Mouse (Mus musculus): ENCODE measurements around the gene Hpn. TPM values are rescaled to one million over a fixed set of nuclear protein-coding genes. Genes with fewer than 3 reads are reported as not detected.

The Hpn gene
- polyA plus RNA-seq, 1 experiment, result 9.4 TPM

GRCm38 (mm10) chr7:31139765-31140164, 24.7 kb upstream of the Hpn start:
- H3K4me3 ChIP-seq (replicated peaks; ENCODE audit: insufficient read depth, low read depth, low read length), result no peak overlapping the region
- no peak overlapping the region for H3K27ac ChIP-seq (ENCODE audit: insufficient read depth, low read length)
- H3K27me3 ChIP-seq (ENCODE audit: control insufficient read depth, insufficient read depth, low read length), result no peaks in the 10 kb centered on the region
- 37% methylated on average over 5 of the region's 5 CpGs for WGBS
- peak; percentile 78 to 80 for DNase-seq
- no peaks in the 10 kb centered on the region for H3K4me1 ChIP-seq (ENCODE audit: control insufficient read depth, insufficient read depth, low read length)
- no peak for TF ChIP-seq POLR2A (IDR thresholded peaks at IDR 0.05; ENCODE audit: borderline replicate concordance, insufficient read depth, low read length)
- TF ChIP-seq CTCF (IDR thresholded peaks at IDR 0.05; ENCODE audit: borderline replicate concordance, insufficient read depth, low read depth, low read length), result peak; percentile 90

- no peaks in the 10 kb centered on the region for H3K27me3 ChIP-seq (ENCODE audit: control insufficient read depth, insufficient read depth, low read length)
- no peaks in the 10 kb centered on the region for H3K4me1 ChIP-seq (ENCODE audit: control insufficient read depth, insufficient read depth, low read length)
- TF ChIP-seq POLR2A (IDR thresholded peaks at IDR 0.05; ENCODE audit: borderline replicate concordance, insufficient read depth, low read length) (no peak), CTCF (IDR thresholded peaks at IDR 0.05; ENCODE audit: borderline replicate concordance, insufficient read depth, low read depth, low read length) (no peak)
- 94% methylated on average over 10 of the region's 10 CpGs for WGBS
- no peak for DNase-seq
- H3K4me3 ChIP-seq (replicated peaks; ENCODE audit: insufficient read depth, low read depth, low read length), result no peak overlapping the region
- no peak overlapping the region for H3K27ac ChIP-seq (ENCODE audit: insufficient read depth, low read length)
Measured at GRCm38 (mm10) chr7:31135717-31136116, 20.6 kb upstream of the Hpn start.

GRCm38 (mm10) chr7:31131866-31132265, 16.8 kb upstream of the Hpn start:
- Histone ChIP-seq H3K4me3 (replicated peaks; ENCODE audit: insufficient read depth, low read depth, low read length) (no peak overlapping the region), H3K4me1 (ENCODE audit: control insufficient read depth, insufficient read depth, low read length) (peaks cover 10% of the 10 kb centered on the region), H3K27me3 (ENCODE audit: control insufficient read depth, insufficient read depth, low read length) (no peaks in the 10 kb centered on the region), H3K27ac (ENCODE audit: insufficient read depth, low read length) (no peak overlapping the region)
- 87% methylated on average over 4 of the region's 4 CpGs for WGBS
- TF ChIP-seq CTCF (IDR thresholded peaks at IDR 0.05; ENCODE audit: borderline replicate concordance, insufficient read depth, low read depth, low read length), result no peak
- TF ChIP-seq POLR2A (IDR thresholded peaks at IDR 0.05; ENCODE audit: borderline replicate concordance, insufficient read depth, low read length), result no peak
- DNase-seq, result no peak

- 30% methylated on average over 4 of the region's 4 CpGs for WGBS
- H3K27me3 ChIP-seq (ENCODE audit: control insufficient read depth, insufficient read depth, low read length), result no peaks in the 10 kb centered on the region
- H3K4me3 ChIP-seq (replicated peaks; ENCODE audit: insufficient read depth, low read depth, low read length), result no peak overlapping the region
- TF ChIP-seq POLR2A (IDR thresholded peaks at IDR 0.05; ENCODE audit: borderline replicate concordance, insufficient read depth, low read length) (no peak), CTCF (IDR thresholded peaks at IDR 0.05; ENCODE audit: borderline replicate concordance, insufficient read depth, low read depth, low read length) (peak; percentile 84)
- DNase-seq, result peak; percentile 65 to 74
- H3K4me1 ChIP-seq (ENCODE audit: control insufficient read depth, insufficient read depth, low read length), result peaks cover 10% of the 10 kb centered on the region
- H3K27ac ChIP-seq (ENCODE audit: insufficient read depth, low read length), result no peak overlapping the region
Measured at GRCm38 (mm10) chr7:31130841-31131240, 15.8 kb upstream of the Hpn start.

GRCm38 (mm10) chr7:31130197-31130596, 15.1 kb upstream of the Hpn start:
- no peaks in the 10 kb centered on the region for H3K27me3 ChIP-seq (ENCODE audit: control insufficient read depth, insufficient read depth, low read length)
- H3K27ac ChIP-seq (ENCODE audit: insufficient read depth, low read length), result no peak overlapping the region
- no peak for DNase-seq
- peaks cover 10% of the 10 kb centered on the region for H3K4me1 ChIP-seq (ENCODE audit: control insufficient read depth, insufficient read depth, low read length)
- WGBS, result 27% methylated on average over 7 of the region's 7 CpGs
- TF ChIP-seq POLR2A (IDR thresholded peaks at IDR 0.05; ENCODE audit: borderline replicate concordance, insufficient read depth, low read length), result no peak
- no peak for TF ChIP-seq CTCF (IDR thresholded peaks at IDR 0.05; ENCODE audit: borderline replicate concordance, insufficient read depth, low read depth, low read length)
- H3K4me3 ChIP-seq (replicated peaks; ENCODE audit: insufficient read depth, low read depth, low read length), result no peak overlapping the region

- Histone ChIP-seq H3K27me3 (ENCODE audit: control insufficient read depth, insufficient read depth, low read length) (no peaks in the 10 kb centered on the region), H3K4me1 (ENCODE audit: control insufficient read depth, insufficient read depth, low read length) (peaks cover 10% of the 10 kb centered on the region), H3K27ac (ENCODE audit: insufficient read depth, low read length) (peak overlapping the region; percentile 32; the same call in 1 of the 2 replicates), H3K4me3 (replicated peaks; ENCODE audit: insufficient read depth, low read depth, low read length) (no peak overlapping the region)
- 40% methylated on average over 9 of the region's 9 CpGs for WGBS
- TF ChIP-seq POLR2A (IDR thresholded peaks at IDR 0.05; ENCODE audit: borderline replicate concordance, insufficient read depth, low read length) (no peak), CTCF (IDR thresholded peaks at IDR 0.05; ENCODE audit: borderline replicate concordance, insufficient read depth, low read depth, low read length) (no peak)
- DNase-seq, result peak; percentile 42 to 50
Measured at GRCm38 (mm10) chr7:31128157-31128705, 13.1 kb upstream of the Hpn start.

- Histone ChIP-seq H3K27me3 (ENCODE audit: control insufficient read depth, insufficient read depth, low read length) (no peaks in the 10 kb centered on the region), H3K4me3 (replicated peaks; ENCODE audit: insufficient read depth, low read depth, low read length) (peak within 1 kb of the TSS; percentile 86), H3K4me1 (ENCODE audit: control insufficient read depth, insufficient read depth, low read length) (peaks cover 18% of the 10 kb centered on the region), H3K27ac (ENCODE audit: insufficient read depth, low read length) (peak within 1 kb of the TSS; percentile 97)
- WGBS, result 1% methylated on average over 36 of the region's 60 CpGs
- no peak for TF ChIP-seq CTCF (IDR thresholded peaks at IDR 0.05; ENCODE audit: borderline replicate concordance, insufficient read depth, low read depth, low read length)
- TF ChIP-seq POLR2A (IDR thresholded peaks at IDR 0.05; ENCODE audit: borderline replicate concordance, insufficient read depth, low read length), result peak; percentile 67
- peak; percentile 85 to 86 for DNase-seq
Measured at GRCm38 (mm10) chr7:31126851-31127724, 12.0 kb upstream of the Hpn start, which contains the start of gene Scn1b. Gene Scn1b (minus strand): TSS chr7:31127003.
